Mouse (Mus musculus): ENCODE measurements around the gene Strn3. TPM values are rescaled to one million over a fixed set of nuclear protein-coding genes. Genes with fewer than 3 reads are reported as not detected.

The Strn3 gene
- polyA plus RNA-seq, 1 experiment from 2014 or later = 49.7 TPM

- ATAC-seq (ENCODE audit: insufficient number of reproducible peaks, low FRiP score, low TSS enrichment, low read depth) = no peak
- Histone ChIP-seq H3K36me3 (no peaks in the 10 kb centered on the region), H3K27ac (replicated peaks) (no peak overlapping the region), H3K9ac (no peak overlapping the region), H3K4me3 (replicated peaks) (no peak overlapping the region), H3K4me1 (no peaks in the 10 kb centered on the region), H3K27me3 (no peaks in the 10 kb centered on the region), H3K9me3 (replicated peaks) (no peaks in the 10 kb centered on the region), H3K4me2 (replicated peaks) (no peak overlapping the region)
- 82% methylated on average over 9 of the region's 9 CpGs for WGBS
Measured at GRCm38 (mm10) chr12:51561416-51561815, 130.3 kb downstream of the Strn3 start.

Other genes with a start within 250 kb of the Strn3 start
- gene Coch, start 98.6 kb downstream of the Strn3 start, polyA plus RNA-seq (2015; fragmentation: Nextera tagmentation; extraction: Ambion mirVana) = 10.6 and 12.4 TPM in 2 replicates
- gene Ap4s1, start 864 bp downstream of the Strn3 start, polyA plus RNA-seq (2015; fragmentation: Nextera tagmentation; extraction: Ambion mirVana) = 27.3 and 31.4 TPM in 2 replicates
- gene Hectd1, start 137.6 kb upstream of the Strn3 start, polyA plus RNA-seq (2015; fragmentation: Nextera tagmentation; extraction: Ambion mirVana) = 39.8 and 40.7 TPM in 2 replicates